Mouse (Mus musculus): ENCODE measurements around the gene Cd84. TPM values are rescaled to one million over a fixed set of nuclear protein-coding genes. Genes with fewer than 3 reads are reported as not detected.
"Not testable (repeated sequence)": the region's sequence is repeated elsewhere in the genome, so short reads cannot be mapped to it uniquely, and the experiment has no call there.

Cd84 gene
- 1,000 to 10,000 TPM in 6 of 26 experiments, 100 to 1,000 TPM in 20; 234 to 1,654 (median 819) TPM for total RNA-seq (2018; cell fraction: chromatin; rRNA removed)
- total RNA-seq (2018; cell fraction: cytosol; rRNA removed): 100 to 1,000 TPM; 435 to 614 (median 502) TPM
- total RNA-seq (2018; cell fraction: nucleus; rRNA removed): 1,000 to 10,000 TPM in 2 of 26 experiments, 100 to 1,000 TPM in 24; 287 to 1,216 (median 634) TPM
- polyA plus RNA-seq (2018): 552 to 1,435 TPM (median 764 TPM) in 3 replicates

GRCm38 (mm10) chr1:171839488-171839887 lies at the start of gene Cd84:
TSS of gene Cd84 (plus strand) at chr1:171839697.
- peak within 1 kb of the TSS; percentile 97 for H3K27ac ChIP-seq
- H3K4me3 ChIP-seq (ENCODE audit: inconsistent target): peak within 1 kb of the TSS; percentile 62
- no peaks in the 10 kb centered on the region for H3K36me3 ChIP-seq (ENCODE audit: inconsistent target)
- H3K79me2 ChIP-seq (ENCODE audit: inconsistent target): peaks cover 56% of the 10 kb centered on the region
- 0% methylated on average over 3 of the region's 3 CpGs for WGBS (ENCODE audit: missing documents)

- no peaks in the 10 kb centered on the region for H3K36me3 ChIP-seq (ENCODE audit: inconsistent target)
- WGBS (ENCODE audit: missing documents): 90% methylated on average over 3 of the region's 3 CpGs
- H3K79me2 ChIP-seq (ENCODE audit: inconsistent target): no peaks in the 10 kb centered on the region
- no peak overlapping the region for H3K4me3 ChIP-seq (ENCODE audit: inconsistent target)
- no peak overlapping the region for H3K27ac ChIP-seq
Measured at GRCm38 (mm10) chr1:171791491-171791890, 48.0 kb upstream of the Cd84 start.

- Histone ChIP-seq H3K36me3 (ENCODE audit: inconsistent target) (no peaks in the 10 kb centered on the region), H3K79me2 (ENCODE audit: inconsistent target) (no peaks in the 10 kb centered on the region), H3K4me3 (ENCODE audit: inconsistent target) (no peak overlapping the region), H3K27ac (no peak overlapping the region)
- 32% methylated on average over 2 of the region's 2 CpGs for WGBS (ENCODE audit: missing documents)
Measured at GRCm38 (mm10) chr1:171796185-171796584, 43.3 kb upstream of the Cd84 start.

GRCm38 (mm10) chr1:171797840-171798239 lies 41.7 kb upstream of the Cd84 start:
- Histone ChIP-seq H3K27ac (no peak overlapping the region), H3K36me3 (ENCODE audit: inconsistent target) (no peaks in the 10 kb centered on the region), H3K79me2 (ENCODE audit: inconsistent target) (no peaks in the 10 kb centered on the region), H3K4me3 (ENCODE audit: inconsistent target) (no peak overlapping the region)
- WGBS (ENCODE audit: missing documents): 38% methylated on average over 1 of the region's 1 CpGs

GRCm38 (mm10) chr1:171799648-171800047 lies 39.8 kb upstream of the Cd84 start:
- Histone ChIP-seq H3K27ac (no peak overlapping the region), H3K79me2 (ENCODE audit: inconsistent target) (no peaks in the 10 kb centered on the region), H3K36me3 (ENCODE audit: inconsistent target) (no peaks in the 10 kb centered on the region), H3K4me3 (ENCODE audit: inconsistent target) (no peak overlapping the region)
- 85% methylated on average over 4 of the region's 4 CpGs for WGBS (ENCODE audit: missing documents)

GRCm38 (mm10) chr1:171811048-171811447 lies 28.4 kb upstream of the Cd84 start:
- H3K36me3 ChIP-seq (ENCODE audit: inconsistent target); H3K79me2 ChIP-seq (ENCODE audit: inconsistent target): not testable (repeated sequence)
- no CpG with 5 or more reads among the region's 1 CpGs for WGBS (ENCODE audit: missing documents)

GRCm38 (mm10) chr1:171815545-171816439 lies 23.7 kb upstream of the Cd84 start:
- no peak overlapping the region for H3K27ac ChIP-seq
- H3K79me2 ChIP-seq (ENCODE audit: inconsistent target): no peaks in the 10 kb centered on the region
- 18% methylated on average over 8 of the region's 8 CpGs for WGBS (ENCODE audit: missing documents)
- H3K36me3 ChIP-seq (ENCODE audit: inconsistent target): no peaks in the 10 kb centered on the region
- no peak overlapping the region for H3K4me3 ChIP-seq (ENCODE audit: inconsistent target)

More at GRCm38 (mm10) chr1:171811048-171811447, 28.4 kb upstream of the Cd84 start:
- not testable (repeated sequence) for H3K27ac ChIP-seq; H3K4me3 ChIP-seq (ENCODE audit: inconsistent target)

GRCm38 (mm10) chr1:171816991-171817390 lies 22.5 kb upstream of the Cd84 start:
- Histone ChIP-seq H3K27ac (no peak overlapping the region), H3K79me2 (ENCODE audit: inconsistent target) (no peaks in the 10 kb centered on the region), H3K4me3 (ENCODE audit: inconsistent target) (no peak overlapping the region), H3K36me3 (ENCODE audit: inconsistent target) (no peaks in the 10 kb centered on the region)
- WGBS (ENCODE audit: missing documents): 10% methylated on average over 4 of the region's 4 CpGs

GRCm38 (mm10) chr1:171821331-171821730 lies 18.2 kb upstream of the Cd84 start:
- Histone ChIP-seq H3K79me2 (ENCODE audit: inconsistent target) (no peaks in the 10 kb centered on the region), H3K27ac (no peak overlapping the region), H3K4me3 (ENCODE audit: inconsistent target) (no peak overlapping the region), H3K36me3 (ENCODE audit: inconsistent target) (no peaks in the 10 kb centered on the region)
- WGBS (ENCODE audit: missing documents): 17% methylated on average over 1 of the region's 1 CpGs

- H3K4me3 ChIP-seq (ENCODE audit: inconsistent target): no peak overlapping the region
- H3K36me3 ChIP-seq (ENCODE audit: inconsistent target): no peaks in the 10 kb centered on the region
- no peaks in the 10 kb centered on the region for H3K79me2 ChIP-seq (ENCODE audit: inconsistent target)
- 51% methylated on average over 3 of the region's 4 CpGs for WGBS (ENCODE audit: missing documents)
- no peak overlapping the region for H3K27ac ChIP-seq
Measured at GRCm38 (mm10) chr1:171825462-171825861, 14.0 kb upstream of the Cd84 start.

- no peak overlapping the region for H3K4me3 ChIP-seq (ENCODE audit: inconsistent target)
- H3K27ac ChIP-seq: no peak overlapping the region
- no peaks in the 10 kb centered on the region for H3K36me3 ChIP-seq (ENCODE audit: inconsistent target)
Measured at GRCm38 (mm10) chr1:171826164-171826563, 13.3 kb upstream of the Cd84 start.

GRCm38 (mm10) chr1:171827674-171828073 lies 11.8 kb upstream of the Cd84 start:
- no peaks in the 10 kb centered on the region for H3K79me2 ChIP-seq (ENCODE audit: inconsistent target)
- H3K36me3 ChIP-seq (ENCODE audit: inconsistent target): no peaks in the 10 kb centered on the region
- peak overlapping the region; percentile 24; the same call in 1 of the 2 replicates for H3K27ac ChIP-seq
- no peak overlapping the region for H3K4me3 ChIP-seq (ENCODE audit: inconsistent target)

More at GRCm38 (mm10) chr1:171826164-171826563, 13.3 kb upstream of the Cd84 start:
- no peaks in the 10 kb centered on the region for H3K79me2 ChIP-seq (ENCODE audit: inconsistent target)

- H3K36me3 ChIP-seq (ENCODE audit: inconsistent target): no peaks in the 10 kb centered on the region
- WGBS (ENCODE audit: missing documents): 0% methylated on average over 4 of the region's 4 CpGs
- peak overlapping the region; percentile 62 for H3K4me3 ChIP-seq (ENCODE audit: inconsistent target)
- peaks cover 66% of the 10 kb centered on the region for H3K79me2 ChIP-seq (ENCODE audit: inconsistent target)
- peak overlapping the region; percentile 97 for H3K27ac ChIP-seq
Measured at GRCm38 (mm10) chr1:171840450-171841023, 1.0 kb downstream of the Cd84 start.

GRCm38 (mm10) chr1:171845035-171845754 lies 5.7 kb downstream of the Cd84 start:
- peak overlapping the region; percentile 97 for H3K27ac ChIP-seq
- H3K79me2 ChIP-seq (ENCODE audit: inconsistent target): peaks cover 89% of the 10 kb centered on the region
- peaks cover 7% of the 10 kb centered on the region; the same call in 1 of the 2 replicates for H3K36me3 ChIP-seq (ENCODE audit: inconsistent target)
- 5% methylated on average over 5 of the region's 5 CpGs for WGBS (ENCODE audit: missing documents)
- H3K4me3 ChIP-seq (ENCODE audit: inconsistent target): no peak overlapping the region

All from macrophage (primary cell).